Mouse (Mus musculus): Measurements from ENCODE around the gene Gpx5.
A peak's percentile ranks its signal among the peaks of the same experiment; 100 is the strongest.

The Gpx5 gene

DNA sequence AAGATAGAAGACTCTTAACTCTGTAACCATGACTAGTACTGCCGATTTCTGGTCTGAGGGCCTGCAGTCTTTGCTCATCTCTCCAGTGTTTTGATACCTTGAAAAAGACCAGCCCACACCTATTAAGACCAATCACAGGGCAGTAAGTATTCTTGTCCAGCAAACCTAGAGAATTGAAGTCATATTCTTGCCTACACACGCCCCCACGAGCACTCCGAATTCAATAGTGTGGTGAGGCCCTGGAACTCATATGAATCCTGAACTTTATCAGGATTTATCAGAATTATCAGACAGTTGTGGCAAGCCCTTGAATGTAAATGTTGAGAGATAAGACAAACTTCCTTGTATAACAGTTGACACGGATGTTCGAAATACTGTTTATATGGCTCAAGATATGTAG is at the start of gene Gpx5:
Gpx5 (minus strand) TSS at position 101 of the 400 bp plus-strand sequence.
- DNase-seq (ENCODE audit: low read depth, low spot score) = no peak

GRCm38 (mm10) chr13:21327424-21327823 is 34.9 kb upstream of the Gpx5 start:
- peak; percentile 79 for DNase-seq (ENCODE audit: low read depth, low spot score)

DNA sequence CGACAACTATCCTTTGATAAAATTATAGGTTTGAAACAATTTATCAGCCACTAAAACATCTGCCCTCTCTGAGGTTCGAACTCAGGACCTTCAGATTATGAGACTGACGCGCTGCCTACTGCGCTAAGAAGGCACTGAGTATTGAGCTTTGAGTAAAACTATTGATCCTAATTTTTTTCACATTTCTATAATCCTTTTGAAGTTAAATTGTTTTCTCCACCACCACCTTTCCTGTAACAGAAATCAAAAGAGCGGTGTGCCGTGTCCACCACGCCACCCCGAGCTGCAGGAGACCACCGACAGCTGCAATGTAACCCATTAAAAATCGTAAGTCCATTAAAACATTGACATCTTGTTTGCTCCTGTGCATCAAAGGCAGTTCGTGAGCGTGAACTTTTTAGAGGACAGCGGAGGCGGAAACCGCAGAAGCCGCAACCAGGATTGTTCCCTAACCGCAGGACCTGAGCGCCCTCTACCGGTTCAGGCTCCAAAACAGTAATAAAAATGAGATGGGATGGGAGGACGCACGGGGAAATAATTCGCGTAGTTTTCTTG is 34.2 kb upstream of the Gpx5 start:
- peak; percentile 92 for DNase-seq (ENCODE audit: low read depth, low spot score)

DNA sequence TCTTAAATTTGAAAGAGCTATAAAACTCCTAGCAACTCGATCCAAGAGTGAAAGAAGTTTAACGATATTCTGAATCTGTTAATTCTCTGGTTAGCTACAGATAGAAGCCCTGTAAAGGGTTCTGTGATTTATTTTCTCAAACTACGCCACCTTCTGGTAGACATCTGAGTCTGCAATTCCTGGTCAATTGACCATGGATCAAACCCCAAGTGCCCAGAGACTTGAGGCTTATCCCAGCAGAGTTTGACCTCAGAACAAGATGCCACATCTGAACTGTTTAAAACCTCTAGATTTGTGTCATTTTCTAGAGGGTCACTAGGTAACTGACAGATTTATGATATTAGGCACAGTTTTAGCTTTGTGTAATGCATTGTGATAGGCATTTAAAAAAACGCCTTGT is 33.7 kb upstream of the Gpx5 start:
- peak; percentile 87 for DNase-seq (ENCODE audit: low read depth, low spot score)

- no peak for DNase-seq (ENCODE audit: low read depth, low spot score)
Observed at GRCm38 (mm10) chr13:21323405-21323804, 30.9 kb upstream of the Gpx5 start.

DNA sequence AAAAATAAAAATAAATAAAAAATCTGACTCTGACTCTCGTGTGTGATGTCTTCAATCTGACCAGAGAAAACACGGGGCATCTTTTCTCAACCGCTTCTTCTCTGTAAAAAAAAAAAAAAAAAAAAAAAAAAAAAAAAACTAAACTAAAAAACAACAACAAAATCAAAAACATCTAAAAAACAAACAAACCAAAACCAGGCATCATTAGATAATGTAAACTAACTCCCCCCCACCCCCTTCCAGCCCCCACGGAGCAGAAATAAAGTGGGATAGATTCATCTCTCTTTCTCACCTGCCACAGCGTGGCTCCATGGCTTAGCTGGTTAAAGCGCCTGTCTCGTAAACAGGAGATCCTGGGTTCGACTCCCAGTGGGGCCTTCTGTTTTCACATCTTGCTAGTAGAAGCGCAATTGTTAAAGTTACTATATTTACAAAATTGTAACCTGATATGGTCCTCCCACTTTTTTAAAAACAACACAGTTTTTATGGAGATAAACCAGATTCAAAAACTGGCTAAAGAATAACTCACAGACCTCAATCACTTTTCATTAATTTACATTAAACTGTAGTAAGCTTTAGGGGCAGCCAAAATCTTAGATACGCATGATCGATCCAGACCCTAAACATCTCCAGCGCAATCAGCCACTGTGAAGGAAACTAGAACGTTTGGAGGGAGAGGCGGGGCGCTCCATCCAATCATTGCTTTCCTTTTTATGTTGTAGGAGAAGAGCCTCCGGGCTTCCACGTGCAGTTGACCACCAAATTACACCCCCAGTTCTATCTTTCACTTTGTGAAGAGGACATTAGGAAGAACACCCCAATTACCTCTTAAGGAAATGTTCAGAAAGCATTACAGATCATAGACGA is 30.2 kb upstream of the Gpx5 start:
- peak; percentile 72 for DNase-seq (ENCODE audit: low read depth, low spot score)

DNA sequence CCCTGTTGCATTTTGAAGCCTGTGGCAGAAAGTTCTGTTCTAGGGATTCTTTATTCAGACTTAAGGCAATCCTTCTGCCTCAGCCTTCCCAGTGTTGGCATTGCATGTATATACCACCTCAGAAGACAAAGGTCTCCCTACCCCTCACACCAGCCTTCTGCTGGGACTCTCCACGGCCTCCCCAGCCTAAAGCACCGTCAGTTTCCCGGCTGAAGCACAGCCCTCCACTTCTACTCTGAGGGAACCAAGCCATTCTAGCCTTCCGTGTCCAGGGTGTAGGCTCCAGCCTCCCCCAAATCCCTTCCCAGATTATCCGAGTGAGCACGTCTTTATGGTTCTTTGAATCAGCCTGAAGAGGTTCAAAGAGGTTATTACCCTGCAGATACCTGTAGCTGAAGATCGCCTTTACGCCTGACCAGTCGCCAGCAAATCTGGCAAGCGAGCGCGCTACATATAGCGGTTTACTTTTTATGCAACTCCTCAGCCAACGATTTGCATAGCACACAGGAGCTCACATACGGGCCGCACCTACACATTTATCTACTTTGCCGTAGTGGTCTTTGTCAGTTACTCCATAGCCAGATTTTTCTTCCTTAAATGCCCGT is 29.5 kb upstream of the Gpx5 start:
- DNase-seq (ENCODE audit: low read depth, low spot score) = peak; percentile 24

- DNase-seq (ENCODE audit: low read depth, low spot score) = no peak
Observed at GRCm38 (mm10) chr13:21320262-21320661, 27.7 kb upstream of the Gpx5 start.

- no peak for DNase-seq (ENCODE audit: low read depth, low spot score)
Observed at GRCm38 (mm10) chr13:21313903-21314302, 21.4 kb upstream of the Gpx5 start.

GRCm38 (mm10) chr13:21312854-21313253 is 20.3 kb upstream of the Gpx5 start:
- no peak for DNase-seq (ENCODE audit: low read depth, low spot score)

DNA sequence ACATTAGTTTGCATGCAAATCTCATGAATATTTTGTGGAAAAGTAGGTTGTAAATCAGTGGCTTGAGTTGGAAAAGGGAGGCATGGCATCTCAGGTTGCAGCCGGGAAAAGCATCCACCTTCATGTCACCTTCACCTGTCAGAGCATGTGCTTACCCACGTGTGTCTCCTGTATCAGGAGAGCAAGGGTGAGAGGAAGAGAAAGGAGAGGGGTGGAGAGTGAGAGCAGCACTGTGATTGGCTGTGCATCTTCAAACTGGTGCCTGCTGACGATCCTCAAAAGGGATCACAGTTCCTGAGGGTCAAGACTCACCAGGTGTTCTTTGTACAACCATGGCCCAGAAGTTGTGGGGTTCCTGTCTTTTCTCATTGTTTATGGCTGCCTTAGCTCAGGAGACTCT is 19.4 kb upstream of the Gpx5 start, which contains the start of gene Gpx6:
Gpx6 (plus strand) TSS at position 200 of the 400 bp plus-strand sequence.
- peak; percentile 20 for DNase-seq (ENCODE audit: low read depth, low spot score)

GRCm38 (mm10) chr13:21309788-21310187 is 17.3 kb upstream of the Gpx5 start:
- DNase-seq (ENCODE audit: low read depth, low spot score) = peak; percentile 18

DNA sequence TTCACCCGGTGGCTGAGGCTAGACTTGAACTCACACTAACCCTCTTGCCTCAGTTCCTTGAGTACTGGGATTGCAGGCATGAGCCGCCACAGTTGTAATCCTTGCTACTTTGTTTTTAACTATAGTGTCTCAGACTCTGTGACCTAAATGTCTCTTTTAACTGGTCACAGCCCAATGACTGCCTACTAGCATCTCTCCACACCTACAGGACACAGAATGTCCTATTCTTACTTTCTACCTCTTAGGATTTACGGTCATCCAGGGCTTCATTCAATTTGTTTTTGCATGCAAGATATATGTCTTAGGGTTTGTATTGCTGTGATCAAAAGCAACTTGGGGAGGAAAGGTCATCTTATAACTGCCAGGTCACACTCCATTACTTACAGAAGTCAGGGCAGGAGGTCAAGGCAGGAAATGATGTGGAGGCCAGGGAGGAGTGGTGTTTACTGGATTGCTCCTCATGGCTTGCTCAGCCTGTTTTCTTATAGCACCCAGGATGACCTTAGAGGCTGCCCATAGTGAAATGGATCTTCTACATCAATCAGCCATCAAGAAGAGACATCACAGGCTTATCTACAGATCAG is 12.0 kb upstream of the Gpx5 start:
- no peak for DNase-seq (ENCODE audit: low read depth, low spot score)

GRCm38 (mm10) chr13:21298557-21298956 is 6.0 kb upstream of the Gpx5 start:
- no peak for DNase-seq (ENCODE audit: low read depth, low spot score)

DNA sequence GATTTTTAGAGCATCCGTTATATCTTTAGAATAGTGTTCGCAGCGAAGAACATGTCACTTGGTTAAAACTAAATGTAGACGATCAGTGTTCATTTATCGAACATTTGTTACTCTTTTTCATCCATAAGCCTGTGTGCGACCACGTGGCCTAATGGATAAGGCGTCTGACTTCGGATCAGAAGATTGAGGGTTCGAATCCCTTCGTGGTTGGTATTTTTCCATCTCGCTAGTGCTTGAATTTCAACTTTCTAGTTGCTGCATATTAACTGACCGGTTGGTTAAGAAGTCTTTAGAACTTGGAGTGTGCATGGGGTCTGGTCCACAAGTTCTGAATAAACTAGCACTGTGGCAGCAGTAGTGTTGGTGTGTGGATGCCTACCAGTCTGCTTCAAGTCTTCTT is 13.0 kb downstream of the Gpx5 start:
- DNase-seq (ENCODE audit: low read depth, low spot score) = peak; percentile 90

- peak; percentile 15 for DNase-seq (ENCODE audit: low read depth, low spot score)
Observed at GRCm38 (mm10) chr13:21279076-21279475, 13.5 kb downstream of the Gpx5 start.

DNA sequence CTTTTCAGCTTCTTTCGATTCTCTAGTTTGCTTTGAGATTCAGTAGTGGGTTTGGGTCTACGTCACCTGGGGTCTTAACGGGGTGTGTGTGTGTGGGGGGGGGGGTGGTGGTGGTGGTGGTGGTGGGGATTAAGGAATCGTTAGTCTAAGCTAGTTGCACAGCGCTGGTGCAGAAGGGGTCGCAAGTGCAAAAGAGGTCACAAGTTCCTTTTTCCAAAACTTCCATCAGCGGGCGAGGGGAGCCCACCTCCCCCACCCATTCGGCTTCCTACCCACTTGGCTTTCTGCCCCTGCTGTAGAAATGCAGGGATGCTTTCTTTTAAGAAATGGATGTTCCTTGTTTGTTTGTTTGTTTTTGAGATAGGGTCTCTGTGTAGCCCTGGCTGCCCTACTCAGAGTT is 16.0 kb downstream of the Gpx5 start:
- no peak for DNase-seq (ENCODE audit: low read depth, low spot score)

- DNase-seq (ENCODE audit: low read depth, low spot score) = peak; percentile 93
Observed at GRCm38 (mm10) chr13:21275815-21276550, 16.5 kb downstream of the Gpx5 start.

DNA sequence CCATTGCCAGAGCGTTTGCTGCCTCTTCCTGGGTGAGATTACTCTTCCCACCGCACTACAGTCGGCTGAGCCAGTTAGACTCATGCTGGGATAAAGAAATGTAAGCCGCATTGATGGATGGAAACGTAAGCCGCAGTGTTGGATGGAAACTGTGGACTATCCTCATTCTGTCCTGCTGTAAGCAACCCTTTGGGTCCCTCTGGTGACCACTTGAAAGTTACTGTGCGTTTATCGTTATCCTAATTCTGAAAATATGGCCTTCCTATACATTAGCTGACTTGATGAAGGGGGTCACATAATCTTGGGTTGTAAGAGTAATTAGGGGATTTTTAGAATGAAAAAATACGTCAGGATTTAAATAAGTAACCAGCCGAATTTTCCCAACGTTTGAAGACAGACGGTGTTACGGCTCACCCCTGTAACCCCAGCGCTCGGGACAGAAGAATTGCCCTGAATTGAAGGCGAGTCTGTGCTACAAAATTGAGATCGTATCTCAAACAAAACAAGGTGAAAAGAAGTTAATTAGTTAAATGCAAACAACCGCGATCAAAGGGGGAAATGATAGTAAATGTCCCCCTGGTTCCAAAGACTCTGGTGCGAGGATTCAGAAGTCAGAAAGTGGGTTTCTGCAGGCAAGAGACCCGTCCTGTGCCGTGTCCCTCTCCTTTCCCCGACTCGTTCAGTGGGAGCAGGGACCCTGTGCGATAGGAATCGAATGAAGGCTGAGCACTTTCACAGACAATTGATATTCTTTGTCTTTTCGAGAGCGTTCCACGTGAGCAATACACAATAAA is 17.3 kb downstream of the Gpx5 start:
- peak; percentile 53 for DNase-seq (ENCODE audit: low read depth, low spot score)

- peak; percentile 58 for DNase-seq (ENCODE audit: low read depth, low spot score)
Observed at GRCm38 (mm10) chr13:21268262-21268661, 24.3 kb downstream of the Gpx5 start.

- DNase-seq (ENCODE audit: low read depth, low spot score) = peak; percentile 56
Observed at GRCm38 (mm10) chr13:21267541-21267940, 25.0 kb downstream of the Gpx5 start.
